Mouse (Mus musculus) myocyte (in vitro differentiated cells): ENCODE measurements around the gene Rnf183.

Experiments used
- CEBPB ChIP-seq: IDR thresholded peaks from 2 replicates; pipeline ENCODE4 v1.6.1; 2011; ENCODE audit warnings: mild to moderate bottlenecking, moderate library complexity; ENCODE audit not compliant: poor library complexity, insufficient read depth, severe bottlenecking
- E2F4 ChIP-seq: IDR thresholded peaks from one replicate; pipeline ENCODE4 v1.6.1; 2011; ENCODE audit warnings: mild to moderate bottlenecking, control low read depth, moderate library complexity; ENCODE audit not compliant: insufficient read depth
- MAX ChIP-seq: IDR thresholded peaks from one replicate; pipeline ENCODE4 v1.6.1; 2011; ENCODE audit warnings: low read depth, mild to moderate bottlenecking, control low read depth
- MYOD1 ChIP-seq, 3 experiments: IDR thresholded peaks; one replicate each; pipeline ENCODE4 v1.6.1; 2011; ENCODE audit warnings: control low read depth in 2 of 3, low read depth in 2 of 3, mild to moderate bottlenecking in 2 of 3, moderate library complexity in 1 of 3; ENCODE audit not compliant: insufficient read length in 2 of 3, control insufficient read depth in 1 of 3
- MYOG ChIP-seq, 3 experiments: IDR thresholded peaks; one replicate each; pipeline ENCODE4 v1.6.1; 2011; ENCODE audit warnings: control low read depth in 2 of 3, low read depth in 2 of 3, mild to moderate bottlenecking in 2 of 3; ENCODE audit not compliant: insufficient read length in 2 of 3, control insufficient read depth in 1 of 3, insufficient read depth in 1 of 3
- POLR2A ChIP-seq: IDR thresholded peaks from one replicate; pipeline ENCODE4 v1.6.1; 2011; ENCODE audit warnings: low read depth, mild to moderate bottlenecking, control low read depth, moderate library complexity; ENCODE audit not compliant: insufficient read length
- POLR2AphosphoS2 ChIP-seq: IDR thresholded peaks from one replicate; pipeline ENCODE4 v1.6.1; 2011; ENCODE audit warnings: low read depth, control low read depth; ENCODE audit not compliant: insufficient read length
- SRF ChIP-seq: IDR thresholded peaks from one replicate; pipeline ENCODE4 v1.6.1; 2011; ENCODE audit warnings: low read depth; ENCODE audit not compliant: control insufficient read depth, insufficient read length
- TCF12 ChIP-seq: IDR thresholded peaks from one replicate; pipeline ENCODE4 v1.6.1; 2011; ENCODE audit warnings: mild to moderate bottlenecking, control low read depth; ENCODE audit not compliant: poor library complexity, insufficient read depth, severe bottlenecking
- USF1 ChIP-seq: IDR thresholded peaks from one replicate; pipeline ENCODE4 v1.6.1; 2011; ENCODE audit warnings: low read depth, mild to moderate bottlenecking, control low read depth, moderate library complexity

DNA sequence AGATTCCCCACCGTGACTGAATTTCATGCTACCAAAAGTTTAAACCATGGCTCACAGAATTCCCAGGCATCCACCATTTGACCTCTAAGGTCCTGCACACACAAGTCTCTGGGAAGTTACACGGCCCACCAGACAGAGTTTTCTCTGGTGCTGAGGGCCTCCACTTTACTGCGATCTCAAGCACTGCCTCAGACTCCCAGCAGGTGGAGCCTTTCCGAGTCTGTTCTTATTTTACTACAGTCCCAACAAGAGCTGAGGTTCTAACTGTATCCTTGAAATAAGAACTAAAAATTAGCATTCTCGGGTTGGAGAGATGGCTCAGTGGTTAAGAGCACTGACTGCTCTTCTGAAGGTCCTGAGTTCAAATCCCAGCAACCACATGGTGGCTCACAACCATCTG is 19.9 kb upstream of the Rnf183 start:
- no peak for TF ChIP-seq POLR2AphosphoS2
- TF ChIP-seq POLR2A: no peak
- TF ChIP-seq USF1: no peak
- TF ChIP-seq CEBPB: no peak
- TF ChIP-seq MYOD1 (IDR thresholded peaks at IDR 0.05; ENCODE audit: control insufficient read depth in 1 of 3, insufficient read length in 2 of 3, low read depth in 2 of 3): no peak
- no peak for TF ChIP-seq MAX
- no peak for TF ChIP-seq TCF12
- TF ChIP-seq SRF: no peak
- TF ChIP-seq E2F4: no peak
- no peak for TF ChIP-seq MYOG (IDR thresholded peaks at IDR 0.05; ENCODE audit: control insufficient read depth in 1 of 3, insufficient read depth in 1 of 3, insufficient read length in 2 of 3, low read depth in 2 of 3)
